Mouse (Mus musculus): ENCODE results near the gene Lrpprc. TPM values are rescaled to one million over a fixed set of nuclear protein-coding genes. Genes with fewer than 3 reads are reported as not detected.

Lrpprc gene
- 10.2 and 13.1 TPM in 2 replicates for polyA plus RNA-seq (2012; rRNA removed; ENCODE audit: low replicate concordance)

GRCm38 (mm10) chr17:84790447-84791098 lies at the start of gene Lrpprc:
Gene Lrpprc, minus strand, starts transcription at chr17:84790789.

GRCm38 (mm10) chr17:84682734-84683717 lies 107.6 kb downstream of the Lrpprc start, which contains the start of gene Abcg5:
Gene Abcg5, minus strand, starts transcription at chr17:84683011.

GRCm38 (mm10) chr17:84675951-84676366 lies 114.6 kb downstream of the Lrpprc start, which contains the start of gene Abcg8:
Gene Abcg8, plus strand, starts transcription at chr17:84676302.

Other genes starting within 250 kb of the Lrpprc start
- 1.1 and 3.2 TPM in 2 replicates for gene Dync2li1, start 164.3 kb downstream of the Lrpprc start, polyA plus RNA-seq (2012; rRNA removed; ENCODE audit: low replicate concordance)
- gene Abcg8, start 114.5 kb downstream of the Lrpprc start, polyA plus RNA-seq (2012; rRNA removed; ENCODE audit: low replicate concordance): 0.06 and 0.38 TPM in 2 replicates
- 0.23 and 0.61 TPM in 2 replicates for gene Abcg5, start 107.8 kb downstream of the Lrpprc start, polyA plus RNA-seq (2012; rRNA removed; ENCODE audit: low replicate concordance)
- gene Ppm1b, start 166.0 kb upstream of the Lrpprc start, polyA plus RNA-seq (2012; rRNA removed; ENCODE audit: low replicate concordance): 16.7 and 32.7 TPM in 2 replicates
- 0.16 and 0.20 TPM in 2 replicates for gene Slc3a1, start 237.6 kb upstream of the Lrpprc start, polyA plus RNA-seq (2012; rRNA removed; ENCODE audit: low replicate concordance)